ENCODE assay signal across 13 mouse cellular contexts in genomic region chr12:76992891-76993529, GRCm38 (mm10). TPM values are rescaled to one million over a fixed set of nuclear protein-coding genes. Genes with fewer than 3 reads are reported as not detected.
DNase-seq lines count a peak whose midpoint lies in the region; ATAC-seq and TF ChIP-seq lines count a peak whose summit lies in the region.
"Had no signal": no experiment of that assay in that cellular context is flagged by ENCODE, and none has a peak within 500 bp of the region (broad histone marks: within the 10 kb centered on the region; RNA-seq: fewer than 3 reads in every experiment).

No protein-coding gene starts in this region.

- DNase-seq in gastrocnemius, postnatal 14 days: peak; percentile 42
- no peak for DNase-seq in gastrocnemius, adult 2 months
- peak; percentile 78 to 82 for DNase-seq in cerebellum, postnatal 10 days
- peak; percentile 31 to 40 for DNase-seq in layer of hippocampus, postnatal 10 days (ENCODE audit: low spot score in 2 of 2)
- peak; percentile 56 to 61 for DNase-seq in right cerebral cortex, postnatal 36 days (ENCODE audit: low spot score in 2 of 2)
- no peak for DNase-seq in testis, postnatal 10 days (ENCODE audit: low spot score)
- no peak for DNase-seq in thymus, postnatal 10 days (ENCODE audit: low spot score in 2 of 2)
- DNase-seq: B cell, adult 2 months; gastrocnemius, postnatal 25 days; kidney, adult 18-20 months; liver, postnatal 0 days had no signal

- no peaks in the 10 kb centered on the region for H3K4me1 ChIP-seq in forebrain, embryonic 15.5 days

- no peaks in the 10 kb centered on the region for H3K27me3 ChIP-seq in forebrain, embryonic 15.5 days

- no peak overlapping the region for H3K4me2 ChIP-seq in forebrain, embryonic 15.5 days (replicated peaks)

- H3K9me3 ChIP-seq in forebrain, embryonic 15.5 days: no peaks in the 10 kb centered on the region

- WGBS in forebrain, embryonic 15.5 days: 92% methylated on average over 16 of the region's 16 CpGs

- H3K4me3 ChIP-seq in gastrocnemius, adult 2 months: no peak overlapping the region
- H3K4me3 ChIP-seq in forebrain, embryonic 15.5 days: no peak overlapping the region

- ATAC-seq in forebrain, embryonic 15.5 days (replicated peaks): no peak
- ATAC-seq: activated CD4-positive, CD25-positive, alpha-beta regulatory T cell, adult 4 months; liver, postnatal 0 days had no signal

- no peaks in the 10 kb centered on the region for H3K36me3 ChIP-seq in forebrain, embryonic 15.5 days

- intact Hi-C loops in gastrocnemius, postnatal 14 days (cut with DNase I; ENCODE audit: low total_unique reads): no loop called here
- intact Hi-C loops in gastrocnemius, adult 2 months (cut with DNase I): no loop called here

- no peak overlapping the region for H3K9ac ChIP-seq in forebrain, embryonic 15.5 days (replicated peaks)
- H3K9ac ChIP-seq: liver, postnatal 0 days had no signal

- H3K27ac ChIP-seq in gastrocnemius, adult 2 months: no peak overlapping the region
- H3K27ac ChIP-seq in forebrain, embryonic 15.5 days (replicated peaks): no peak overlapping the region

- no peak for TF ChIP-seq CTCF in gastrocnemius, adult 2 months (IDR thresholded peaks at IDR 0.05)

RNA-seq across cellular contexts. Expression of gene Max, which starts 31.0 kb away (rescaled TPM):
- 10 to 100 TPM; 26.4 to 35.6 TPM for total RNA-seq in gastrocnemius, postnatal 14 days (2021)
- 10 to 100 TPM; 40.4 to 43.8 TPM for total RNA-seq in gastrocnemius, adult 2 months (2021)
- total RNA-seq in layer of hippocampus, postnatal 10 days (2021): 10 to 100 TPM; 73.4 to 79.8 TPM
- 19.4 and 21.1 TPM in 2 replicates for polyA plus RNA-seq in forebrain, embryonic 15.5 days (2015; fragmentation: Nextera tagmentation; extraction: Ambion mirVana)

Comparison
In these comparisons a context has a peak if more than half of its experiments do, and no peak if none do; other contexts are left out.
1. DNase-seq: peak in gastrocnemius, postnatal 14 days (single experiment), cerebellum, postnatal 10 days (2 of 2), layer of hippocampus, postnatal 10 days (2 of 2) and right cerebral cortex, postnatal 36 days (2 of 2); none in gastrocnemius, adult 2 months (single experiment), testis, postnatal 10 days (single experiment) and thymus, postnatal 10 days (0 of 2).